Mouse (Mus musculus): ENCODE measurements around the gene Cps1. TPM values are rescaled to one million over a fixed set of nuclear protein-coding genes. Genes with fewer than 3 reads are reported as not detected.

Cps1 gene
- polyA plus RNA-seq, 1 experiment from 2014 or later: 0.10 TPM

DNA sequence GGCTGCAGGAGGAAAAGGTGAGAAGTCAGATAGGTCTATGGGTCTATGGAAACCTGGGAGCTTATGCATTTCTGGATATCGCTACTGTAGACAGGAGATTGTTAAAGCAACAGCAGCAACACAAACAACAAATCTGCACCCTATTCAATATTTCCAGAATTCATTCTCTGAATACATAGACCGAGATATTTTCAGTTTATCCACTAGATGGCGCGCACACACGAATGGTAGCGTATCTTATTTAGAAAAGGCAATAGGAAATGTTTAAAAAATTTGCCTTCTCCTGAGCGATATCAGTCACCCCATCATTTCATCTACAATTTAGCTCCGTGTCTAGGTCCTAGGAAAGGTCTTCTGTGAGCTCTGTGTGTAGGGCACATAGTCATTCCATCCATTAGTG is 21.1 kb downstream of the Cps1 start:
- Histone ChIP-seq H3K4me3 (no peak overlapping the region), H3K4me2 (no peak overlapping the region), H3K9me3 (replicated peaks) (no peaks in the 10 kb centered on the region), H3K4me1 (no peaks in the 10 kb centered on the region), H3K36me3 (no peaks in the 10 kb centered on the region), H3K27me3 (replicated peaks) (no peaks in the 10 kb centered on the region), H3K27ac (no peak overlapping the region), H3K9ac (no peak overlapping the region)
- 7% methylated on average over 8 of the region's 8 CpGs for WGBS (ENCODE audit: insufficient replicate concordance)
- ATAC-seq: no peak

- Histone ChIP-seq H3K27ac (no peak overlapping the region), H3K4me1 (no peaks in the 10 kb centered on the region), H3K4me3 (no peak overlapping the region), H3K9me3 (replicated peaks) (no peaks in the 10 kb centered on the region), H3K27me3 (replicated peaks) (no peaks in the 10 kb centered on the region), H3K4me2 (no peak overlapping the region), H3K9ac (no peak overlapping the region), H3K36me3 (no peaks in the 10 kb centered on the region)
- WGBS (ENCODE audit: insufficient replicate concordance): 44% methylated on average over 3 of the region's 3 CpGs
- no peak for ATAC-seq
Observed at GRCm38 (mm10) chr1:67151246-67151645, 28.4 kb downstream of the Cps1 start.

DNA sequence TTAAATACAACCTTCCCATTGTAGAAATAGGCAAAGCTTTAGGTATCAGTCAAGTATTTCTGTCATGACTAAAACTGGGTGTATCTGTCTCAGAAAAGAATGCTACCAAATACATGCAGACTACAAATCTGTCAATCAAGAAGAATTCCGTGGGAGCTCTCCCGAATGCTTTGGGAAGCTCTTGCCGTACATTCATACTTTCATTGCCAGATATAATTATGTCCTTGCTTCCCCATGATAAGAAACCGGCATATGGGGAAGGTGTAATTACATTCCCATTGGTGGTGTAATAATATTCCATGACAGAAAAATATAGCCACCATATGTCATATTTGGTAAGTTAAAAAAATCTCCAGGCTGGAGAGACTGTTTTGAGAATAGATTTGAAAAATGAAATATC is 44.5 kb downstream of the Cps1 start:
- Histone ChIP-seq H3K27ac (no peak overlapping the region), H3K9ac (no peak overlapping the region), H3K4me3 (no peak overlapping the region), H3K36me3 (no peaks in the 10 kb centered on the region), H3K27me3 (replicated peaks) (no peaks in the 10 kb centered on the region), H3K4me2 (no peak overlapping the region), H3K9me3 (replicated peaks) (no peaks in the 10 kb centered on the region), H3K4me1 (no peaks in the 10 kb centered on the region)
- 60% methylated on average over 4 of the region's 4 CpGs for WGBS (ENCODE audit: insufficient replicate concordance)
- ATAC-seq: no peak

GRCm38 (mm10) chr1:67181165-67181564 is 58.3 kb downstream of the Cps1 start:
- H3K36me3 ChIP-seq: no peaks in the 10 kb centered on the region
- H3K9me3 ChIP-seq (replicated peaks): no peaks in the 10 kb centered on the region
- H3K4me1 ChIP-seq: no peaks in the 10 kb centered on the region
- H3K27me3 ChIP-seq (replicated peaks): no peaks in the 10 kb centered on the region
- WGBS (ENCODE audit: insufficient replicate concordance): 13% methylated on average over 7 of the region's 7 CpGs
- H3K27ac ChIP-seq: no peak overlapping the region
- ATAC-seq: no peak
- H3K4me3 ChIP-seq: no peak overlapping the region
- H3K4me2 ChIP-seq: no peak overlapping the region
- H3K9ac ChIP-seq: no peak overlapping the region

GRCm38 (mm10) chr1:67182201-67182600 is 59.4 kb downstream of the Cps1 start:
- Histone ChIP-seq H3K27me3 (replicated peaks) (no peaks in the 10 kb centered on the region), H3K4me2 (no peak overlapping the region), H3K36me3 (no peaks in the 10 kb centered on the region), H3K27ac (no peak overlapping the region), H3K4me1 (no peaks in the 10 kb centered on the region), H3K9me3 (replicated peaks) (no peaks in the 10 kb centered on the region), H3K4me3 (no peak overlapping the region), H3K9ac (no peak overlapping the region)
- 73% methylated on average over 7 of the region's 7 CpGs for WGBS (ENCODE audit: insufficient replicate concordance)
- ATAC-seq: no peak

- Histone ChIP-seq H3K4me1 (no peaks in the 10 kb centered on the region), H3K9ac (no peak overlapping the region), H3K27ac (no peak overlapping the region), H3K27me3 (replicated peaks) (no peaks in the 10 kb centered on the region), H3K9me3 (replicated peaks) (no peaks in the 10 kb centered on the region), H3K36me3 (no peaks in the 10 kb centered on the region), H3K4me2 (no peak overlapping the region), H3K4me3 (no peak overlapping the region)
- 61% methylated on average over 6 of the region's 6 CpGs for WGBS (ENCODE audit: insufficient replicate concordance)
- ATAC-seq: no peak
Observed at GRCm38 (mm10) chr1:67183532-67183931, 60.7 kb downstream of the Cps1 start.

GRCm38 (mm10) chr1:67184134-67184533 is 61.3 kb downstream of the Cps1 start:
- 71% methylated on average over 3 of the region's 3 CpGs for WGBS (ENCODE audit: insufficient replicate concordance)

GRCm38 (mm10) chr1:67197335-67197734 is 74.5 kb downstream of the Cps1 start:
- Histone ChIP-seq H3K27me3 (replicated peaks) (no peaks in the 10 kb centered on the region), H3K9me3 (replicated peaks) (no peaks in the 10 kb centered on the region), H3K36me3 (no peaks in the 10 kb centered on the region), H3K4me2 (no peak overlapping the region), H3K4me1 (no peaks in the 10 kb centered on the region), H3K9ac (no peak overlapping the region), H3K27ac (no peak overlapping the region), H3K4me3 (no peak overlapping the region)
- no peak for ATAC-seq
- 60% methylated on average over 2 of the region's 2 CpGs for WGBS (ENCODE audit: insufficient replicate concordance)

More at GRCm38 (mm10) chr1:67184134-67184533, 61.3 kb downstream of the Cps1 start:
- H3K4me2 ChIP-seq: no peak overlapping the region
- H3K27ac ChIP-seq: no peak overlapping the region
- H3K9me3 ChIP-seq (replicated peaks): no peaks in the 10 kb centered on the region
- ATAC-seq: no peak
- H3K4me1 ChIP-seq: no peaks in the 10 kb centered on the region
- H3K4me3 ChIP-seq: no peak overlapping the region
- H3K27me3 ChIP-seq (replicated peaks): no peaks in the 10 kb centered on the region
- H3K36me3 ChIP-seq: no peaks in the 10 kb centered on the region
- H3K9ac ChIP-seq: no peak overlapping the region

GRCm38 (mm10) chr1:67218339-67218944 is 95.6 kb downstream of the Cps1 start:
- Histone ChIP-seq H3K4me3 (no peak overlapping the region), H3K27ac (no peak overlapping the region), H3K9ac (no peak overlapping the region), H3K9me3 (replicated peaks) (no peaks in the 10 kb centered on the region), H3K36me3 (no peaks in the 10 kb centered on the region), H3K4me2 (no peak overlapping the region), H3K4me1 (no peaks in the 10 kb centered on the region), H3K27me3 (replicated peaks) (no peaks in the 10 kb centered on the region)
- 43% methylated on average over 2 of the region's 2 CpGs for WGBS (ENCODE audit: insufficient replicate concordance)
- no peak for ATAC-seq

DNA sequence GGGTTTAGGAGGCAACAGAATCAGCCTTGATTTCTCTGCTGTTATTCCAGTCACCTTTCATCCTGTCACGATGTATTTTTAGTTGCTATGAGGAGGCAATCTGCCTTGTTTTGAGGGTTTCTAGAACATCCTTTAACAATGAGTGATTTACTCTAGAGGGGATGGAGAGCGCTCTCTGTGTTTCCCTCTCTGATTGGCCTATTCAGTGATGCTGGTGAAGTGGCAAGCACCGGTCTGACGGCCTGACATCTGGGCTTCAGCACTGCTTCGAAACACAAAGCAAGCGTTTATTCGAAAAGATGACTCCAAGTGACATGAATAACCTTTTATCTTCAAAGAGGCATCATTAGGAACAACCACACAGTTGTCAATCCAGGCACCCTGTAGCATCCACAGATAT is 100.8 kb downstream of the Cps1 start:
- H3K9me3 ChIP-seq (replicated peaks): no peaks in the 10 kb centered on the region
- H3K27me3 ChIP-seq (replicated peaks): no peaks in the 10 kb centered on the region
- 75% methylated on average over 7 of the region's 7 CpGs for WGBS (ENCODE audit: insufficient replicate concordance)
- H3K4me3 ChIP-seq: no peak overlapping the region
- H3K4me2 ChIP-seq: no peak overlapping the region
- H3K36me3 ChIP-seq: no peaks in the 10 kb centered on the region
- H3K27ac ChIP-seq: no peak overlapping the region
- H3K9ac ChIP-seq: no peak overlapping the region
- H3K4me1 ChIP-seq: no peaks in the 10 kb centered on the region
- ATAC-seq: no peak

DNA sequence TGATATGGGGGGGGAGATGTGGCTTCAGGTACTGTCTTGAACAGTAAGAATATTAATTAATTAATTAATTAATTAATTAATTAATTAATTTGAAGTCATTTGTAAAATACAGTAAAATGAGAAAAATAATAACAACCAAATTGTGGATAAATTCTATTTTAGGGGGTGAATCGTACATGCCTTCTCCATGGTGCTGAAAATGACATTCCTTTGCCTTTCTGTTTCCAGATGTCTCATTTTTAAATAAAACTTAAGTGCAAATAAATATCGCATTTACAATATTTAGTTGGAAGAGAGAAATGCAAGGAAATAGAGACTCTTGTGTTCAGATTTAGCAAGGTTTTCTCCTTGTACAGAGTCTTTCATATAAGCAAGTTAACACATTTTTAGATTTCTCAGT is 112.0 kb downstream of the Cps1 start:
- ATAC-seq: no peak
- no peak overlapping the region for H3K27ac ChIP-seq
- no peaks in the 10 kb centered on the region for H3K4me1 ChIP-seq
- no peak overlapping the region for H3K4me3 ChIP-seq
- WGBS (ENCODE audit: insufficient replicate concordance): 59% methylated on average over 2 of the region's 2 CpGs
- H3K9ac ChIP-seq: no peak overlapping the region
- H3K4me2 ChIP-seq: no peak overlapping the region
- H3K9me3 ChIP-seq (replicated peaks): no peaks in the 10 kb centered on the region
- no peaks in the 10 kb centered on the region for H3K27me3 ChIP-seq (replicated peaks)
- H3K36me3 ChIP-seq: no peaks in the 10 kb centered on the region

- 69% methylated on average over 7 of the region's 7 CpGs for WGBS (ENCODE audit: insufficient replicate concordance)
- Histone ChIP-seq H3K4me2 (no peak overlapping the region), H3K27me3 (replicated peaks) (no peaks in the 10 kb centered on the region), H3K4me3 (no peak overlapping the region), H3K9me3 (replicated peaks) (no peaks in the 10 kb centered on the region), H3K27ac (no peak overlapping the region), H3K9ac (no peak overlapping the region), H3K36me3 (no peaks in the 10 kb centered on the region), H3K4me1 (no peaks in the 10 kb centered on the region)
- ATAC-seq: no peak
Observed at GRCm38 (mm10) chr1:67235468-67236217, 112.8 kb downstream of the Cps1 start.

DNA sequence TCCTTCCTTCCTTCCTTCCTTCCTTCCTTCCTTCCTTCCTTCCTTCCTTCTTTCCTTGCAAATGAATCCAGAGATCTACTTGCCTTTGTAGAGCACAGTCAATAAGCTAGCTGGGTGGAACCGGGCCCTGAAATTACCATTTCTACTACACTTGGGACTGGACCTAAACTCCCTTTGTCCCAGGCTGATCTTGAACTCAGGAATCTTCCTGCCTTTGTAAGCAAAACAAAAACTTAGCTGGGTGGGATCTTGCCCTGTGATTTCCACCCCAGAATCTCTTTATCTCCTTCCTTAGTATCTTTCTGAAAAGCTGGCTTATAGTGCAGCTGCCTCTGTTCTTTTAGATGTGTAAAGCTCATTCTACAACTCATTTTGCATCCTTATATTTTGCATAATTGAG is 115.6 kb downstream of the Cps1 start:
- Histone ChIP-seq H3K27ac (no peak overlapping the region), H3K9ac (no peak overlapping the region), H3K4me2 (no peak overlapping the region), H3K27me3 (replicated peaks) (no peaks in the 10 kb centered on the region), H3K36me3 (no peaks in the 10 kb centered on the region), H3K4me3 (no peak overlapping the region), H3K4me1 (no peaks in the 10 kb centered on the region), H3K9me3 (replicated peaks) (no peaks in the 10 kb centered on the region)
- ATAC-seq: no peak
- 60% methylated on average over 1 of the region's 1 CpGs for WGBS (ENCODE audit: insufficient replicate concordance)

All from liver, embryonic 12.5 days (tissue).